Mouse (Mus musculus): Measurements from ENCODE around the gene Tmprss4. TPM values are rescaled to one million over a fixed set of nuclear protein-coding genes. Genes with fewer than 3 reads are reported as not detected.

The Tmprss4 gene
- total RNA-seq, 2 experiments from 2014 or later, result 0.25 TPM; not detected in 1

- intact Hi-C loops (cut with DNase I), result no loop called here
- no peak for DNase-seq (ENCODE audit: low spot score in 2 of 2)
Observed at GRCm38 (mm10) chr9:45202021-45202798, 1.7 kb downstream of the Tmprss4 start.

DNA sequence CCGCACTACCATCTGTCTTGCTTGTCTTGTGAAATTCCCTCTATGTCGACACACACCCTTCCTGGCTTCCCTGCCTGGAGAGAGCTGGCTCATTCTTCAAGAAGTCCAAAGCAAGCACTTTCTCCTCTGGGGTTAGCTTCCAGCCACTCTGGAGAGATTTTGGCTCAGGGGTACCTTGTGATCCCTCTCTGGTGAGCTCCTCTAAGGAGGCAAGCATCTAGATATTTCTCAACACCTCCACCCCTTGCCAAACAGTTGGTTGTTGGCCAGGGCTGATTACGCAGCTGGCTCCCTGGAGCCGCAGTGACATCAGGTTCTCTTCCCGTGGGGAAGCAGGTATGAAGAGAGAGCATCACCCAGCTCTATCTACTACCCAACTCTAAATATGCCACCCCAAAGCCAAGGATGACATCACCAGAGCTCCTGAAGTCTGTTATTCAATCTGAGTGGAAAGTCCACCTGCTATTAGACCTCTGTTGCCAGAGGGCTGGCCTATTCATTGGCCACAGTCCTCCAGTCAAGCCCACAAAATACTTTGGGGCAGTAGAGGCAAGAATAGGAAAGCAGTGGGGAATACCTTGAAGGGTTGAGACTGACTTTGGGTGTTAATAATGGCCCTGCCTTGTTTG, 2.5 kb downstream of the Tmprss4 start:
- DNase-seq (ENCODE audit: low spot score in 2 of 2), result no peak

DNA sequence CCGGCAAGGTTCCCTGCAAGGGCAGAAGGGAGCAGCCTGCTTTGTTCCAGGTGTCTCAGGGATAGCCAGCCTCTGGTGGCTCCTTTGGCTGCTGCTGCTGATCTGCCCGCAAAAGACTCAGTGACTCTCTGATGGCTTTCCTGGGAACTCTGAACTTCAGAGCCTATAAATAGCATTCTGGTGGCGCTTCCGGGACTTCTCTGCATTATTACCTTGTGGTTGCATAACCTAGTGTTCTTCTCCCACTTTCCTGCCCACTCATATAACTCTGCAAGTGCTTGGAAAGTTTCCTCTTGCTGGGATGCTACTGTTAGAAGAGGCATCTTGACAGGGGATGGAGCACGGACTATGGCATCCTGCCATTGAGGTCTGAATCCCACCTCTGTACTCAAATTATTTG, 6.3 kb downstream of the Tmprss4 start:
- intact Hi-C loops (cut with DNase I), result no loop called here
- no peak for DNase-seq (ENCODE audit: low spot score in 2 of 2)

More for the DNA sequence above, 2.5 kb downstream of the Tmprss4 start:
- intact Hi-C loops (cut with DNase I), result no loop called here

DNA sequence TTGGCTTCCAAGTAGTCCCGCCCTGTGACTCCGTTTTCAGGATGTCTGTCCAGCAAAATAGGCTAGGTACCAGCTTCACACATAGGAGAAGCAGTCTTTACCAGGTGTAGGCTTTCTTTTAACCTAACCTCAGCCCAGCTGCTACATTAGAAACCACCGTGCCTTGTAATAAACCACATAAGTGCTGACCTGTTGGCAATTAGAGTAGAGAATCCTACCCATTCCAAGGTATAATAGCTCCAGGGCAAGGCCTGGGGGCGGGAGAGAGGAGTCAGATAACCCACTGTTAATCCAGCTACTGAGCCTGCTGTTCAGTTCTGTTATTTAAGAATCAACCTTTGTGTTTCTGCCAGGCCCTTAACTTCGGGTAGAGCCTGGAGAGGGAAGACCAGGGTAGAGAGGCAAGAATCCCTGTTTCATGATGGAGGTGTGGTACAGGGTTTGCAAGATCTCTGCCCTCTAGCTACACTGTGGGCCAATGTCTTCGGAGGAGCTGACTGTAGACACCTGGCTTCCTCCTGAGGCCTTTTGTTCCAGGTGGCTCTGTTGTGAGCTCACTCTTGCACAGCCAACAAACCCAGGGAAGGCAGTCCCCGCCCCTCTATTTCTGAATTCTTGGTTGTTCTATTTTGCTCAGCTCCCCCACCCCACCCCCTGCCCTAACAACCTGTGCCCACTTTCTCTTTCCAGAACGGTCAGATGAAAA, 7.6 kb downstream of the Tmprss4 start:
- intact Hi-C loops (cut with DNase I), result no loop called here
- DNase-seq (ENCODE audit: low spot score in 2 of 2), result no peak

GRCm38 (mm10) chr9:45195468-45195867, 8.4 kb downstream of the Tmprss4 start:
- intact Hi-C loops (cut with DNase I), result no loop called here
- no peak for DNase-seq (ENCODE audit: low spot score in 2 of 2)

- intact Hi-C loops (cut with DNase I), result no loop called here
Observed at GRCm38 (mm10) chr9:45189661-45190174, 14.2 kb downstream of the Tmprss4 start.

DNA sequence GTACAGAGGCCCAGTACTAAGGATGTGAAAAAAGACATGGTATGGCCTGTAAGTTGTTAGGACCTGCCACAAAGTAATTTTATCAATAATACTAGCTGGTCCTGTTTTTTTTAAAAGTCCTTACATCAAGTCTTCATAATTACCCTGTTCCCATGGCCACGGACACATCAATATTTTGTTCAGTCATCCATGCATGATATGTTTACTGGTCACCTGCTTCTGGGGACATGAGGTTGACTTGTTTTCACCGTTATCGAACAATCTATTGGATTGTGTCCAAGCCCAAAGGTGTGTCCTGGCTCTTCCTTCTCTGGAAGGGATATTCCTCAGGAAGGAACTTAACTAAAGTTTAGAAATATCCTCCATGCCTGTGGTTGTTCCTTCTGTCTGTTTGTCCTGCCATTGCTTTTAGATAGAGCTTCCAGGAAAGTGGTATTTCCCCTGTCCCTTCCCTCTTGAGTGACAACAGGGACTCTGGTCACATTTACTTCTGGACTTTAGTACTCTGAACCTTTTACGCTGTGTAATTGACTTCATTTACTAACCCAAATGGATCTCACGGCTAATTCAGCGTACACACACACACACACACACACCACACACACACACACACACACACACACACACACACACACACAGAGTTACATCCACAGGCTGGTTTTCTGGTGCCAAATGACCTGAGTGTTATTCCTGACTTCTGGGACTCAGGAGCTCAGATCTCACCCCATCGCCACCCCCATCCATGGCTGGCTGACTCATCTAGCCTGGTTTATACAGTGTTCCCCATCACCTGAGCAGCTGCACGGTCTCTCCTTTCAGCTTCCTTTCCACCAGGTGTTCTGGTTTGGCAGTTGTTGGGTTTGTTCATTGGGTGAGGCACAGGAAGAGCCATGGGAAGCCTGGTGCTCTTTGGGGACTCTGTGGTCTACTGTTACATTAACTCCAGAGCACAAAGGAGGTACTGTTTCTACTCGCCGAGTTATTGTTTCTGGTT, 15.0 kb downstream of the Tmprss4 start:
- no peak for DNase-seq (ENCODE audit: low spot score in 2 of 2)
- intact Hi-C loops (cut with DNase I), result no loop called here

More at GRCm38 (mm10) chr9:45189661-45190174, 14.2 kb downstream of the Tmprss4 start:
- no peak for DNase-seq (ENCODE audit: low spot score in 2 of 2)

GRCm38 (mm10) chr9:45185250-45185649, 18.6 kb downstream of the Tmprss4 start:
- intact Hi-C loops (cut with DNase I), result no loop called here

GRCm38 (mm10) chr9:45183266-45183665, 20.6 kb downstream of the Tmprss4 start:
- intact Hi-C loops (cut with DNase I), result no loop called here
- no peak for DNase-seq (ENCODE audit: low spot score in 2 of 2)

More at GRCm38 (mm10) chr9:45185250-45185649, 18.6 kb downstream of the Tmprss4 start:
- DNase-seq (ENCODE audit: low spot score in 2 of 2), result peak; percentile 66 to 72

- DNase-seq (ENCODE audit: low spot score in 2 of 2), result no peak
- intact Hi-C loops (cut with DNase I), result no loop called here
Observed at GRCm38 (mm10) chr9:45182521-45182920, 21.4 kb downstream of the Tmprss4 start.

- intact Hi-C loops (cut with DNase I), result no loop called here
- DNase-seq (ENCODE audit: low spot score in 2 of 2), result peak; percentile 34 to 42
Observed at GRCm38 (mm10) chr9:45181770-45182169, 22.1 kb downstream of the Tmprss4 start, which contains the start of gene BC049352. Gene BC049352, plus strand, starts transcription at chr9:45182007.

GRCm38 (mm10) chr9:45179282-45179681, 24.6 kb downstream of the Tmprss4 start:
- no peak for DNase-seq (ENCODE audit: low spot score in 2 of 2)
- intact Hi-C loops (cut with DNase I), result no loop called here

DNA sequence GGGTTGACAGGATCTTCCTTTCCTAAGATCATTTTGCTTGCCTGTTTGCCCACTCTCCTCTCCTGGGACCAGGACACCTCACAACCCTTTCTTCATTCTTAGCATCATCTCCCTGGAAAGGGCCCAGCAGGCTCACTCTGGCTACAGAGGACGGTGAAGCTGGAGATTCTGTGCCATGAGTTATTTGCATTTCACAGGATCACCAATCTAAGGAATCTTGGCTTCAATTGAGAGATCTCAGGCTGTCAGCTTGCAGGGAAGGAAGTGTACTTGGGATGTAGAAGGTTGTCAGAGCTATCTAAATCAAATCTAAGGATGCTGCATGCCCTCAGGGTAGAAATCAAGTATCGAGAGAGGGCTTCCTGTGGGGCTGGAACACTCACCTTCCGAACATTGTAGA, 30.4 kb downstream of the Tmprss4 start:
- no peak for DNase-seq (ENCODE audit: low spot score in 2 of 2)
- intact Hi-C loops (cut with DNase I), result no loop called here

DNA sequence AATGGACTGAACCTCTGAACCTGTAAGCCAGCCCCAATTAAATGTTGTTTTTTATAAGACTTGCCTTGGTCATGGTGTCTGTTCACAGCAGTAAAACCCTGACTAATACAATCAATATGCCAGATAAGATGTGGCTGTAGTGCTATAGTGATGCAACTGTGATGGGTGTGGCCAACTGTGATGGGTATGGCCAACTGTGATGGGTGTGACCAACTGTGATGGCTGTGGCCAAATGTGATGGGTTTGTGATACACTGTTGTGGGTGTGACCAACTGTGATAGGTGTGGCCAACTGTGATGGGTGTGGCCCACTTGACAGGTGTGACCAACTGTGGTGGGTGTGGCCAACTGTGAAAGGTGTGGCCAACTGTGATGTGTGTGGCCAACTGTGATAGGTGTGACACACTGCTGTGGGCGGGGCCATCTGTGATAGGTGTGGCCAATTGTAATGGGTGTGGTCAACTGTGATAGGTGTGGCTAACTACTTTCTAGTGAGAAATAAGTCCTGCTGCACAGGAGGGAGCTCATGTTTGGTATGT, 32.8 kb downstream of the Tmprss4 start:
- DNase-seq (ENCODE audit: low spot score in 2 of 2), result no peak
- intact Hi-C loops (cut with DNase I), result no loop called here

GRCm38 (mm10) chr9:45170150-45170549, 33.7 kb downstream of the Tmprss4 start:
- peak; percentile 42 to 60 for DNase-seq (ENCODE audit: low spot score in 2 of 2)
- intact Hi-C loops (cut with DNase I), result no loop called here

- intact Hi-C loops (cut with DNase I), result no loop called here
- DNase-seq (ENCODE audit: low spot score in 2 of 2), result no peak
Observed at GRCm38 (mm10) chr9:45167903-45168302, 36.0 kb downstream of the Tmprss4 start.

DNA sequence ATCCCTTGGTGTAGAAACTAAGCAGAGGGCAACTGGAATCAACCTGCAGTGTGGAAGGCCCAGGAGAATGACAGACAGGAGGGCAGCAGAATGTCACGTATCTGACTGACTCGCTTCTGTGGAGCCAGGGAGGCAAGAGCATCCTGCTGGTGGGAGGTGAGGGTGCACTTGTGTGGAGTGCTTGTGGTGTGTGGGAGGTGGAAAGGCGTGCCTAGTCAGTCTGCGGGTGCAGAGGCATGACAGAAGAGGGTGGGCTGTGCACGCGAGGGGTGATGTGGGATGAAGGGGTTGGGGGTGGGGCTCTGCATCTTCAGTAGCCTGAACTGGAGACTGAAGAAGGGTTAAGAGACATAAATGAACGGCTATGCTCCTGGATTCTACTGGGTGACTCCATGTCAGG, 50.5 kb downstream of the Tmprss4 start:
- intact Hi-C loops (cut with DNase I), result no loop called here
- DNase-seq (ENCODE audit: low spot score in 2 of 2), result no peak

DNA sequence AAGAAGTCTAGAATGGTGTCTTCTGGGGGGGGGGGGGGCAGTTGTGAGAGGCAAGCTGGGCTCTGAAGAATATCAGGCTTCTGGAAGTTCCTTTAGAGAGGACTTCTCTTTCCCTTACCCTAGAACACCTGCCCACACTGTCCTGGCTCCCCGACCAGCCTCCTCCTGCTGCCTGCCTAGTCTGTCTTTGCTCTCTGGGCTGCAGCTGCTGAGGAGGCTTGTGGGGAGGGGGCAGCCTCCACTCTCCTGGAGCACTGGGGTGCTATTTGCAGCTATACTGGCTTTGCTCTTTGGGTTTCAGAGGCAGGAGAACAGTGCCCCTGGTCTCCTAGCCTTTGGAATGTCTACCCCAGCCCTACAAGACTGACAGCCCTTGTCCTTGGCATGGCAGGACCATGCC, 53.0 kb downstream of the Tmprss4 start:
- intact Hi-C loops (cut with DNase I), result no loop called here
- no peak for DNase-seq (ENCODE audit: low spot score in 2 of 2)

- peak; percentile 81 to 86 for DNase-seq (ENCODE audit: low spot score in 2 of 2)
- intact Hi-C loops (cut with DNase I), result loop anchor here (2.0 to 10.0 kb wide), 3 partner anchors 123 to 491 kb away; partner anchors contain the start of gene Ube4a
Observed at GRCm38 (mm10) chr9:45146267-45146597, 57.7 kb downstream of the Tmprss4 start.

All from left cerebral cortex, postnatal 14 days (tissue).